Comparison of ENCODE assay signal across 9 mouse cellular contexts in genomic region chr7:64058282-64058872, GRCm38 (mm10).
A peak's percentile ranks its signal among the peaks of the same experiment; 100 is the strongest.
DNase-seq lines count a peak whose midpoint lies in the region; ATAC-seq and TF ChIP-seq lines count a peak whose summit lies in the region.
"Had no signal": no experiment of that assay in that cellular context is flagged by ENCODE, and none has a peak within 500 bp of the region (broad histone marks: within the 10 kb centered on the region; RNA-seq: fewer than 3 reads in every experiment).

No protein-coding gene starts in this region.

- no peak for DNase-seq in forebrain, embryonic 10.5 days (ENCODE audit: extremely low spot score, low spot score)
- DNase-seq in midbrain, embryonic 10.5 days (ENCODE audit: low spot score), result no peak
- no peak for DNase-seq in midbrain, postnatal 0 days (ENCODE audit: low spot score)
- peak; percentile 46 for DNase-seq in thymus, postnatal 0 days (ENCODE audit: low spot score)
- DNase-seq in kidney, adult 2 months, result no peak
- DNase-seq in layer of hippocampus, postnatal 36 days, result no peak
- DNase-seq: cerebellum, adult 9-11 months had no signal

- H3K36me3 ChIP-seq in forebrain, embryonic 10.5 days (replicated peaks), result no peaks in the 10 kb centered on the region
- H3K36me3 ChIP-seq in forebrain, embryonic 13.5 days (ENCODE audit: poor library complexity, severe bottlenecking), result no peaks in the 10 kb centered on the region
- H3K36me3 ChIP-seq in midbrain, embryonic 10.5 days, result no peaks in the 10 kb centered on the region
- H3K36me3 ChIP-seq in midbrain, postnatal 0 days (ENCODE audit: insufficient read depth, low read length), result no peaks in the 10 kb centered on the region
- no peaks in the 10 kb centered on the region for H3K36me3 ChIP-seq in intestine, embryonic 15.5 days
- no peaks in the 10 kb centered on the region for H3K36me3 ChIP-seq in kidney, adult 2 months (ENCODE audit: control insufficient read depth, insufficient read depth, low read length)

- H3K4me3 ChIP-seq in forebrain, embryonic 10.5 days, result no peak overlapping the region
- no peak overlapping the region for H3K4me3 ChIP-seq in forebrain, embryonic 13.5 days
- no peak overlapping the region for H3K4me3 ChIP-seq in midbrain, embryonic 10.5 days
- H3K4me3 ChIP-seq in midbrain, postnatal 0 days (ENCODE audit: low read depth, low read length), result no peak overlapping the region
- H3K4me3 ChIP-seq in intestine, embryonic 15.5 days (replicated peaks), result no peak overlapping the region
- no peak overlapping the region for H3K4me3 ChIP-seq in kidney, adult 2 months (ENCODE audit: insufficient read depth, low read depth, low read length)

- H3K9me3 ChIP-seq in forebrain, embryonic 10.5 days, result no peaks in the 10 kb centered on the region
- no peaks in the 10 kb centered on the region for H3K9me3 ChIP-seq in forebrain, embryonic 13.5 days (replicated peaks)
- H3K9me3 ChIP-seq in midbrain, embryonic 10.5 days (replicated peaks), result no peaks in the 10 kb centered on the region
- H3K9me3 ChIP-seq in midbrain, postnatal 0 days (ENCODE audit: low read length), result no peaks in the 10 kb centered on the region
- H3K9me3 ChIP-seq in intestine, embryonic 15.5 days, result no peaks in the 10 kb centered on the region

- no peak overlapping the region for H3K4me2 ChIP-seq in forebrain, embryonic 13.5 days
- no peak overlapping the region for H3K4me2 ChIP-seq in midbrain, postnatal 0 days (ENCODE audit: low read depth, low read length, poor library complexity, severe bottlenecking)
- H3K4me2 ChIP-seq in intestine, embryonic 15.5 days (replicated peaks), result no peak overlapping the region

- no peak for TF ChIP-seq POLR2A in kidney, adult 2 months (IDR thresholded peaks at IDR 0.05; ENCODE audit: low read depth, low read length)

- 43% methylated on average over 4 of the region's 4 CpGs for WGBS in forebrain, embryonic 10.5 days
- WGBS in forebrain, embryonic 13.5 days, result 40% methylated on average over 4 of the region's 4 CpGs
- WGBS in midbrain, embryonic 10.5 days, result 39% methylated on average over 4 of the region's 4 CpGs
- WGBS in midbrain, postnatal 0 days, result 38% methylated on average over 4 of the region's 4 CpGs
- 30% methylated on average over 4 of the region's 4 CpGs for WGBS in intestine, embryonic 15.5 days
- 41% methylated on average over 4 of the region's 4 CpGs for WGBS in kidney, adult 2 months

- no peak for TF ChIP-seq CTCF in midbrain, postnatal 0 days (IDR thresholded peaks at IDR 0.05)
- TF ChIP-seq CTCF in kidney, adult 2 months (conservative IDR thresholded peaks at IDR 0.05; ENCODE audit: insufficient read depth, insufficient read length, low read depth, low read length), result no peak

- H3K27ac ChIP-seq in forebrain, embryonic 10.5 days, result peak overlapping the region; percentile 75
- no peak overlapping the region for H3K27ac ChIP-seq in forebrain, embryonic 13.5 days
- H3K27ac ChIP-seq in midbrain, embryonic 10.5 days (replicated peaks), result peak overlapping the region; percentile 75
- no peak overlapping the region for H3K27ac ChIP-seq in midbrain, postnatal 0 days (ENCODE audit: low read depth, low read length)
- H3K27ac ChIP-seq in intestine, embryonic 15.5 days, result no peak overlapping the region
- no peak overlapping the region for H3K27ac ChIP-seq in kidney, adult 2 months (ENCODE audit: insufficient read depth, low read depth, low read length)

- no peaks in the 10 kb centered on the region for H3K27me3 ChIP-seq in forebrain, embryonic 10.5 days (ENCODE audit: poor library complexity, severe bottlenecking)
- H3K27me3 ChIP-seq in forebrain, embryonic 13.5 days, result no peaks in the 10 kb centered on the region
- no peaks in the 10 kb centered on the region for H3K27me3 ChIP-seq in midbrain, embryonic 10.5 days (ENCODE audit: low read depth, poor library complexity, severe bottlenecking)
- no peaks in the 10 kb centered on the region for H3K27me3 ChIP-seq in midbrain, postnatal 0 days (ENCODE audit: insufficient read depth, low read length)
- no peaks in the 10 kb centered on the region for H3K27me3 ChIP-seq in intestine, embryonic 15.5 days (replicated peaks)
- H3K27me3 ChIP-seq in kidney, adult 2 months (replicated peaks; ENCODE audit: control insufficient read depth, insufficient read depth, low read length), result no peaks in the 10 kb centered on the region

- ATAC-seq in forebrain, embryonic 13.5 days, result no peak
- no peak for ATAC-seq in midbrain, postnatal 0 days (ENCODE audit: low FRiP score)
- ATAC-seq in intestine, embryonic 15.5 days, result peak; percentile 52

- H3K4me1 ChIP-seq in forebrain, embryonic 10.5 days, result peaks cover 13% of the 10 kb centered on the region
- no peaks in the 10 kb centered on the region for H3K4me1 ChIP-seq in forebrain, embryonic 13.5 days
- H3K4me1 ChIP-seq in midbrain, embryonic 10.5 days, result peaks cover 15% of the 10 kb centered on the region
- no peaks in the 10 kb centered on the region for H3K4me1 ChIP-seq in midbrain, postnatal 0 days (ENCODE audit: insufficient read depth, low read length)
- no peaks in the 10 kb centered on the region for H3K4me1 ChIP-seq in intestine, embryonic 15.5 days (replicated peaks)
- H3K4me1 ChIP-seq in kidney, adult 2 months (ENCODE audit: control insufficient read depth, insufficient read depth, low read length), result no peaks in the 10 kb centered on the region

- no peak overlapping the region for H3K9ac ChIP-seq in forebrain, embryonic 13.5 days
- H3K9ac ChIP-seq in midbrain, postnatal 0 days (replicated peaks; ENCODE audit: low read length, poor library complexity, severe bottlenecking), result no peak overlapping the region
- H3K9ac ChIP-seq in intestine, embryonic 15.5 days, result no peak overlapping the region

Comparison
In these comparisons a context has a peak if more than half of its experiments do, and no peak if none do; other contexts are left out.
1. H3K27ac ChIP-seq: peak in forebrain, embryonic 10.5 days (single experiment) and midbrain, embryonic 10.5 days (single experiment); none in forebrain, embryonic 13.5 days (single experiment), midbrain, postnatal 0 days (single experiment), intestine, embryonic 15.5 days (single experiment) and kidney, adult 2 months (single experiment).